Mouse (Mus musculus): ENCODE results near the gene Akr1b8. TPM values are rescaled to one million over a fixed set of nuclear protein-coding genes. Genes with fewer than 3 reads are reported as not detected.
"Not testable (repeated sequence)": the region's sequence is repeated elsewhere in the genome, so short reads cannot be mapped to it uniquely, and the experiment has no call there.

Gene Akr1b8
- polyA plus RNA-seq, 1 experiment from 2014 or later: 7.9 TPM

GRCm38 (mm10) chr6:34318172-34318571 lies 35.7 kb upstream of the Akr1b8 start:
- H3K27ac ChIP-seq (replicated peaks; ENCODE audit: low read depth, low read length): no peak overlapping the region
- no peak for ATAC-seq (ENCODE audit: low read depth)
- H3K4me1 ChIP-seq (ENCODE audit: control insufficient read depth, insufficient read depth, low read length): peaks cover 15% of the 10 kb centered on the region; the same call in 1 of the 2 replicates

GRCm38 (mm10) chr6:34318636-34319035 lies 35.3 kb upstream of the Akr1b8 start:
- Histone ChIP-seq H3K9ac (ENCODE audit: low read depth, low read length) (no peak overlapping the region), H3K4me3 (ENCODE audit: low read depth, low read length) (no peak overlapping the region), H3K4me1 (ENCODE audit: control insufficient read depth, insufficient read depth, low read length) (peaks cover 15% of the 10 kb centered on the region; the same call in 1 of the 2 replicates), H3K4me2 (ENCODE audit: low read depth, low read length) (no peak overlapping the region), H3K36me3 (ENCODE audit: control insufficient read depth, insufficient read depth, low read length) (no peaks in the 10 kb centered on the region), H3K27me3 (replicated peaks; ENCODE audit: control insufficient read depth, insufficient read depth, low read length) (no peaks in the 10 kb centered on the region), H3K27ac (replicated peaks; ENCODE audit: low read depth, low read length) (no peak overlapping the region), H3K9me3 (ENCODE audit: control insufficient read depth, low read length) (no peaks in the 10 kb centered on the region)
- no peak for DNase-seq (ENCODE audit: low spot score)
- WGBS: 72% methylated on average over 6 of the region's 6 CpGs
- no peak for ATAC-seq (ENCODE audit: low read depth)

More at GRCm38 (mm10) chr6:34318172-34318571, 35.7 kb upstream of the Akr1b8 start:
- no peaks in the 10 kb centered on the region for H3K27me3 ChIP-seq (replicated peaks; ENCODE audit: control insufficient read depth, insufficient read depth, low read length)
- H3K4me3 ChIP-seq (ENCODE audit: low read depth, low read length): peak overlapping the region; percentile 70; the same call in 1 of the 2 replicates
- H3K9ac ChIP-seq (ENCODE audit: low read depth, low read length): no peak overlapping the region
- no peaks in the 10 kb centered on the region for H3K9me3 ChIP-seq (ENCODE audit: control insufficient read depth, low read length)
- DNase-seq (ENCODE audit: low spot score): peak; percentile 26
- WGBS: 48% methylated on average over 5 of the region's 5 CpGs
- no peaks in the 10 kb centered on the region for H3K36me3 ChIP-seq (ENCODE audit: control insufficient read depth, insufficient read depth, low read length)
- peak overlapping the region; percentile 87 for H3K4me2 ChIP-seq (ENCODE audit: low read depth, low read length)

- Histone ChIP-seq H3K27me3 (replicated peaks; ENCODE audit: control insufficient read depth, insufficient read depth, low read length) (no peaks in the 10 kb centered on the region), H3K4me1 (ENCODE audit: control insufficient read depth, insufficient read depth, low read length) (0 out of 2 replicates have a peak, but pooled peaks cover 5% of the 10 kb centered on the region), H3K9ac (ENCODE audit: low read depth, low read length) (no peak overlapping the region), H3K27ac (replicated peaks; ENCODE audit: low read depth, low read length) (no peak overlapping the region), H3K4me2 (ENCODE audit: low read depth, low read length) (no peak overlapping the region), H3K4me3 (ENCODE audit: low read depth, low read length) (no peak overlapping the region), H3K36me3 (ENCODE audit: control insufficient read depth, insufficient read depth, low read length) (no peaks in the 10 kb centered on the region), H3K9me3 (ENCODE audit: control insufficient read depth, low read length) (no peaks in the 10 kb centered on the region)
- DNase-seq (ENCODE audit: low spot score) (no peak), ATAC-seq (ENCODE audit: low read depth) (no peak)
- WGBS: 94% methylated on average over 7 of the region's 7 CpGs
These were observed 31.8 kb upstream of the Akr1b8 start for GRCm38 (mm10) chr6:34322121-34322520.

- WGBS: 92% methylated on average over 5 of the region's 5 CpGs
- ATAC-seq (ENCODE audit: low read depth) (no peak), DNase-seq (ENCODE audit: low spot score) (no peak)
- Histone ChIP-seq H3K9me3 (ENCODE audit: control insufficient read depth, low read length) (no peaks in the 10 kb centered on the region), H3K27ac (replicated peaks; ENCODE audit: low read depth, low read length) (no peak overlapping the region), H3K9ac (ENCODE audit: low read depth, low read length) (no peak overlapping the region), H3K4me3 (ENCODE audit: low read depth, low read length) (no peak overlapping the region), H3K36me3 (ENCODE audit: control insufficient read depth, insufficient read depth, low read length) (no peaks in the 10 kb centered on the region), H3K27me3 (replicated peaks; ENCODE audit: control insufficient read depth, insufficient read depth, low read length) (no peaks in the 10 kb centered on the region), H3K4me1 (ENCODE audit: control insufficient read depth, insufficient read depth, low read length) (no peaks in the 10 kb centered on the region), H3K4me2 (ENCODE audit: low read depth, low read length) (no peak overlapping the region)
These were observed 22.5 kb upstream of the Akr1b8 start for GRCm38 (mm10) chr6:34331379-34331778.

- H3K9ac ChIP-seq (ENCODE audit: low read depth, low read length); H3K4me2 ChIP-seq (ENCODE audit: low read depth, low read length); H3K27ac ChIP-seq (replicated peaks; ENCODE audit: low read depth, low read length); H3K4me1 ChIP-seq (ENCODE audit: control insufficient read depth, insufficient read depth, low read length); H3K36me3 ChIP-seq (ENCODE audit: control insufficient read depth, insufficient read depth, low read length); H3K9me3 ChIP-seq (ENCODE audit: control insufficient read depth, low read length); DNase-seq (ENCODE audit: low spot score); ATAC-seq (ENCODE audit: low read depth); H3K27me3 ChIP-seq (replicated peaks; ENCODE audit: control insufficient read depth, insufficient read depth, low read length); H3K4me3 ChIP-seq (ENCODE audit: low read depth, low read length): not testable (repeated sequence)
- WGBS: 82% methylated on average over 12 of the region's 12 CpGs
These were observed 22.1 kb upstream of the Akr1b8 start for GRCm38 (mm10) chr6:34331804-34332203.

GRCm38 (mm10) chr6:34334673-34335072 lies 19.2 kb upstream of the Akr1b8 start:
- ATAC-seq (ENCODE audit: low read depth): no peak

GRCm38 (mm10) chr6:34337799-34338198 lies 16.1 kb upstream of the Akr1b8 start:
- no peak for DNase-seq (ENCODE audit: low spot score)
- Histone ChIP-seq H3K9ac (ENCODE audit: low read depth, low read length) (no peak overlapping the region), H3K36me3 (ENCODE audit: control insufficient read depth, insufficient read depth, low read length) (no peaks in the 10 kb centered on the region), H3K4me2 (ENCODE audit: low read depth, low read length) (no peak overlapping the region), H3K4me3 (ENCODE audit: low read depth, low read length) (no peak overlapping the region), H3K27ac (replicated peaks; ENCODE audit: low read depth, low read length) (no peak overlapping the region), H3K9me3 (ENCODE audit: control insufficient read depth, low read length) (no peaks in the 10 kb centered on the region), H3K4me1 (ENCODE audit: control insufficient read depth, insufficient read depth, low read length) (no peaks in the 10 kb centered on the region), H3K27me3 (replicated peaks; ENCODE audit: control insufficient read depth, insufficient read depth, low read length) (no peaks in the 10 kb centered on the region)
- WGBS: 80% methylated on average over 2 of the region's 2 CpGs
- ATAC-seq (ENCODE audit: low read depth): no peak

More at GRCm38 (mm10) chr6:34334673-34335072, 19.2 kb upstream of the Akr1b8 start:
- H3K4me3 ChIP-seq (ENCODE audit: low read depth, low read length): no peak overlapping the region
- H3K27ac ChIP-seq (replicated peaks; ENCODE audit: low read depth, low read length): no peak overlapping the region
- H3K9ac ChIP-seq (ENCODE audit: low read depth, low read length): no peak overlapping the region
- 89% methylated on average over 5 of the region's 5 CpGs for WGBS
- no peaks in the 10 kb centered on the region for H3K4me1 ChIP-seq (ENCODE audit: control insufficient read depth, insufficient read depth, low read length)
- H3K27me3 ChIP-seq (replicated peaks; ENCODE audit: control insufficient read depth, insufficient read depth, low read length): no peaks in the 10 kb centered on the region
- H3K4me2 ChIP-seq (ENCODE audit: low read depth, low read length): no peak overlapping the region
- DNase-seq (ENCODE audit: low spot score): no peak
- H3K36me3 ChIP-seq (ENCODE audit: control insufficient read depth, insufficient read depth, low read length): no peaks in the 10 kb centered on the region
- H3K9me3 ChIP-seq (ENCODE audit: control insufficient read depth, low read length): no peaks in the 10 kb centered on the region

GRCm38 (mm10) chr6:34341991-34342390 lies 11.9 kb upstream of the Akr1b8 start:
- WGBS: 76% methylated on average over 4 of the region's 4 CpGs
- Histone ChIP-seq H3K4me1 (ENCODE audit: control insufficient read depth, insufficient read depth, low read length) (peaks cover 5% of the 10 kb centered on the region; the same call in 1 of the 2 replicates), H3K27me3 (replicated peaks; ENCODE audit: control insufficient read depth, insufficient read depth, low read length) (no peaks in the 10 kb centered on the region), H3K9me3 (ENCODE audit: control insufficient read depth, low read length) (no peaks in the 10 kb centered on the region), H3K36me3 (ENCODE audit: control insufficient read depth, insufficient read depth, low read length) (no peaks in the 10 kb centered on the region), H3K4me2 (ENCODE audit: low read depth, low read length) (no peak overlapping the region), H3K9ac (ENCODE audit: low read depth, low read length) (no peak overlapping the region), H3K27ac (replicated peaks; ENCODE audit: low read depth, low read length) (no peak overlapping the region), H3K4me3 (ENCODE audit: low read depth, low read length) (no peak overlapping the region)
- DNase-seq (ENCODE audit: low spot score): peak; percentile 26
- no peak for ATAC-seq (ENCODE audit: low read depth)

- ATAC-seq (ENCODE audit: low read depth): no peak
- no peaks in the 10 kb centered on the region for H3K27me3 ChIP-seq (replicated peaks; ENCODE audit: control insufficient read depth, insufficient read depth, low read length)
- H3K27ac ChIP-seq (replicated peaks; ENCODE audit: low read depth, low read length): no peak overlapping the region
- H3K9ac ChIP-seq (ENCODE audit: low read depth, low read length): no peak overlapping the region
- DNase-seq (ENCODE audit: low spot score): no peak
- H3K4me1 ChIP-seq (ENCODE audit: control insufficient read depth, insufficient read depth, low read length): peaks cover 5% of the 10 kb centered on the region; the same call in 1 of the 2 replicates
- no peak overlapping the region for H3K4me2 ChIP-seq (ENCODE audit: low read depth, low read length)
- H3K9me3 ChIP-seq (ENCODE audit: control insufficient read depth, low read length): no peaks in the 10 kb centered on the region
- no peaks in the 10 kb centered on the region for H3K36me3 ChIP-seq (ENCODE audit: control insufficient read depth, insufficient read depth, low read length)
- WGBS: 80% methylated on average over 2 of the region's 2 CpGs
- no peak overlapping the region for H3K4me3 ChIP-seq (ENCODE audit: low read depth, low read length)
These were observed 11.4 kb upstream of the Akr1b8 start for GRCm38 (mm10) chr6:34342476-34342875.
